8 mouse cellular contexts compared by ENCODE assay signal in the genomic region with DNA sequence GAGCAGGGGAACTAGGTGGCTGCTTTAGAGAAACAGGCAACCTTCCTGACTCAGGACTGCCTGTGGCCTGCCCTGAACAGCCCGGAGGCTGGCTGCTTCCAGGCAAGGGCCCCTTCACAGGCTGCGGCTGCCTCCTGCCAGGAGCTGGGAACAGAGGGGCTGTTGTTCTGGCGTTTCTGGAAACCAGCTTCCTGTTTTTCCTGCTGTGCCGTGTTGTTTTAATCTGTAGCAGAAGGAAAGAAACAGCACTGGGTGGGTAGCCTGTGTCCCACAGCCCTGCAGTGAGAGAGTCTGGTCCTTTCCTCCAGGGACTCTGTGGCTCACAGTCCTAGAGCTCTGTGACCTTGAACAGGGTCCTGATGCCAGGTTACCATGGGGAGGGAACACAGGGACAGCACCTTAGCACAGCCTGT. TPM values are rescaled to one million over a fixed set of nuclear protein-coding genes. Genes with fewer than 3 reads are reported as not detected.
DNase-seq lines count a peak whose midpoint lies in the region; ATAC-seq and TF ChIP-seq lines count a peak whose summit lies in the region.

No protein-coding gene starts in this region.

- no peak overlapping the region for H3K4me3 ChIP-seq in forebrain, embryonic 14.5 days (ENCODE audit: low read depth, low read length)
- no peak overlapping the region for H3K4me3 ChIP-seq in hindbrain, postnatal 0 days (ENCODE audit: low read length)
- no peak overlapping the region for H3K4me3 ChIP-seq in liver, embryonic 15.5 days (replicated peaks)

- no peaks in the 10 kb centered on the region for H3K27me3 ChIP-seq in forebrain, embryonic 14.5 days (replicated peaks; ENCODE audit: control insufficient read depth, insufficient read depth, low read length)
- no peaks in the 10 kb centered on the region for H3K27me3 ChIP-seq in hindbrain, postnatal 0 days (ENCODE audit: insufficient read depth, low read length)
- H3K27me3 ChIP-seq in liver, embryonic 15.5 days: no peaks in the 10 kb centered on the region

- DNase-seq in kidney, adult 18-20 months: peak; percentile 50
- no peak for DNase-seq in kidney, adult 8-10 months
- DNase-seq in R1 (ENCODE audit: low read depth, low spot score): peak; percentile 76
- DNase-seq in forebrain, embryonic 14.5 days (ENCODE audit: low spot score): peak; percentile 76
- peak; percentile 57 for DNase-seq in hindbrain, postnatal 0 days (ENCODE audit: low spot score)
- no peak for DNase-seq in thymus, postnatal 36 days

- TF ChIP-seq CTCF in hindbrain, postnatal 0 days (IDR thresholded peaks at IDR 0.05; ENCODE audit: low read depth): no peak

- H3K9me3 ChIP-seq in forebrain, embryonic 14.5 days (replicated peaks; ENCODE audit: control insufficient read depth, low read length): no peaks in the 10 kb centered on the region
- no peaks in the 10 kb centered on the region for H3K9me3 ChIP-seq in hindbrain, postnatal 0 days (ENCODE audit: low read length)
- H3K9me3 ChIP-seq in liver, embryonic 15.5 days (replicated peaks): no peaks in the 10 kb centered on the region

- peaks cover 13% of the 10 kb centered on the region; the same call in 1 of the 2 replicates for H3K4me1 ChIP-seq in forebrain, embryonic 14.5 days (ENCODE audit: control insufficient read depth, insufficient read depth, low read length)
- H3K4me1 ChIP-seq in hindbrain, postnatal 0 days (ENCODE audit: insufficient read depth, low read length): peaks cover 21% of the 10 kb centered on the region
- H3K4me1 ChIP-seq in liver, embryonic 15.5 days (replicated peaks): peaks cover 16% of the 10 kb centered on the region

- peak; percentile 74 for ATAC-seq in forebrain, embryonic 14.5 days
- peak; percentile 87 for ATAC-seq in hindbrain, postnatal 0 days
- ATAC-seq in liver, embryonic 15.5 days (ENCODE audit: insufficient read depth): no peak
- ATAC-seq in erythroblast, adult 5-6 weeks (replicated peaks; ENCODE audit: low FRiP score, poor library complexity, severe bottlenecking): no peak

- no peaks in the 10 kb centered on the region for H3K36me3 ChIP-seq in forebrain, embryonic 14.5 days (ENCODE audit: control insufficient read depth, insufficient read depth, low read length)
- H3K36me3 ChIP-seq in hindbrain, postnatal 0 days (ENCODE audit: insufficient read depth, low read length): no peaks in the 10 kb centered on the region
- 0 out of 2 replicates have a peak, but pooled peaks cover 3% of the 10 kb centered on the region for H3K36me3 ChIP-seq in liver, embryonic 15.5 days (replicated peaks)

- H3K4me2 ChIP-seq in forebrain, embryonic 14.5 days (ENCODE audit: low read length): no peak overlapping the region
- no peak overlapping the region for H3K4me2 ChIP-seq in hindbrain, postnatal 0 days (ENCODE audit: low read depth, low read length)
- no peak overlapping the region for H3K4me2 ChIP-seq in liver, embryonic 15.5 days

- H3K27ac ChIP-seq in forebrain, embryonic 14.5 days (ENCODE audit: low read depth, low read length): peak overlapping the region; percentile 55
- peak overlapping the region; percentile 74 for H3K27ac ChIP-seq in hindbrain, postnatal 0 days
- 0 out of 2 replicates have a peak overlapping the region, but pooled peaks have one; percentile 38 for H3K27ac ChIP-seq in liver, embryonic 15.5 days (replicated peaks)

- peak overlapping the region; percentile 32; the same call in 1 of the 2 replicates for H3K9ac ChIP-seq in forebrain, embryonic 14.5 days (ENCODE audit: low read length)
- no peak overlapping the region for H3K9ac ChIP-seq in hindbrain, postnatal 0 days (replicated peaks; ENCODE audit: low read length)
- H3K9ac ChIP-seq in liver, embryonic 15.5 days: no peak overlapping the region

- 3% methylated on average over 4 of the region's 4 CpGs for WGBS in forebrain, embryonic 14.5 days
- WGBS in hindbrain, postnatal 0 days: 12% methylated on average over 4 of the region's 4 CpGs
- 47% methylated on average over 4 of the region's 4 CpGs for WGBS in liver, embryonic 15.5 days (ENCODE audit: insufficient replicate concordance)

RNA-seq across cellular contexts. Expression of a gene that starts 54.2 kb away (rescaled TPM):
- 5.7 and 6.4 TPM in 2 replicates for polyA plus RNA-seq in forebrain, embryonic 14.5 days (2014; fragmentation: Nextera tagmentation; extraction: Ambion mirVana)
- total RNA-seq in hindbrain, postnatal 0 days (2014; rRNA removed): 7.6 and 8.4 TPM in 2 replicates
- 5.5 and 7.0 TPM in 2 replicates for polyA plus RNA-seq in hindbrain, postnatal 0 days (2015; fragmentation: Nextera tagmentation; extraction: Ambion mirVana)
- 2.5 and 2.9 TPM in 2 replicates for polyA plus RNA-seq in liver, embryonic 15.5 days (2015; fragmentation: Nextera tagmentation; extraction: Ambion mirVana)
- total RNA-seq in erythroblast, adult 5-6 weeks (2015; ENCODE audit: low replicate concordance): 4.0 and 5.2 TPM in 2 replicates
- total RNA-seq in erythroblast, adult 5-6 weeks (2017; ENCODE audit: low replicate concordance): 2.1 and 2.5 TPM in 2 replicates

Comparison
In these comparisons a context has a peak if more than half of its experiments do, and no peak if none do; other contexts are left out.
1. DNase-seq: peak in kidney, adult 18-20 months (single experiment), R1 (single experiment), forebrain, embryonic 14.5 days (single experiment) and hindbrain, postnatal 0 days (single experiment); none in kidney, adult 8-10 months (0 of 2) and thymus, postnatal 36 days (0 of 2).
2. ATAC-seq: peak in forebrain, embryonic 14.5 days (single experiment) and hindbrain, postnatal 0 days (single experiment); none in liver, embryonic 15.5 days (single experiment) and erythroblast, adult 5-6 weeks (single experiment).
3. Peak in every context shown above with its lines, with median percentiles within 50 percentile points of each other: H3K27ac ChIP-seq.